Mouse (Mus musculus) cerebral cortex, adult 2 months (tissue): ENCODE data around the gene Tnfrsf9.

Source experiments
- WGBS: fragments of 180-500 bp; shearing (Covaris S2); methylation state at CpG from one replicate; pipeline ENCODE4 v1.1.7; 2018; 5-methylcytosine and 5-hydroxymethylcytosine counted together

Tnfrsf9 gene

GRCm38 (mm10) chr4:150914290-150914733 lies at the start of gene Tnfrsf9, which contains the start of gene Park7:
Gene Tnfrsf9, plus strand, starts transcription at chr4:150914562.
Gene Park7, minus strand, starts transcription at chr4:150914437.
- under 1% methylated on average over 48 of the region's 48 CpGs for WGBS

- 85% methylated on average over 11 of the region's 11 CpGs for WGBS
Observed at GRCm38 (mm10) chr4:150866069-150866468, 48.3 kb upstream of the Tnfrsf9 start.

- whole genome bisulfite sequencing, result 69% methylated on average over 12 of the region's 12 CpGs
Observed at GRCm38 (mm10) chr4:150866494-150866893, 47.9 kb upstream of the Tnfrsf9 start.

DNA sequence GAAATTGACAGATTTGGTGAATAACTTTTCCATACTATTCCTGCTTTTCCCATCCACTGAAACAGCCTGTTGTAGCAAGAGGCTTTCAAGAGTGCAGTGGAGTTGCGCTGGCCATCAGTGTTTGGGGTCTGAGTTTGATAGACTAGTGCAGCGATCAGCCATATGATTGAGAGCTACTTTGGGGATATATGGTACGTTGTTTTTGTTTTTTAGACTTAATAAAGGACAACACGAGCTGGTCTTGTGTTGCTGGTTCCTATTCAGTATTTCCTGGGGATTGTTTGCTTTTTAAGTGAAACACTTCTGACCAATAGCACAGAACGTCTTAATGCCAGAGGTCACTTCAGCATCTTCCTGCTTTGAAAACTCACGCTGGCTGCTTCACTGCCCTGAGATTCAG lies 46.2 kb upstream of the Tnfrsf9 start:
- 86% methylated on average over 6 of the region's 6 CpGs for WGBS

- 90% methylated on average over 2 of the region's 2 CpGs for WGBS
Observed at GRCm38 (mm10) chr4:150868859-150869258, 45.5 kb upstream of the Tnfrsf9 start.

- 53% methylated on average over 17 of the region's 17 CpGs for WGBS
Observed at GRCm38 (mm10) chr4:150869276-150870197, 44.8 kb upstream of the Tnfrsf9 start.

GRCm38 (mm10) chr4:150870963-150871391 lies 43.4 kb upstream of the Tnfrsf9 start:
- WGBS, result 91% methylated on average over 13 of the region's 13 CpGs

- WGBS, result 37% methylated on average over 10 of the region's 10 CpGs
Observed at GRCm38 (mm10) chr4:150871392-150872138, 42.8 kb upstream of the Tnfrsf9 start.

- WGBS, result 42% methylated on average over 9 of the region's 9 CpGs
Observed at GRCm38 (mm10) chr4:150872139-150872651, 42.2 kb upstream of the Tnfrsf9 start.

DNA sequence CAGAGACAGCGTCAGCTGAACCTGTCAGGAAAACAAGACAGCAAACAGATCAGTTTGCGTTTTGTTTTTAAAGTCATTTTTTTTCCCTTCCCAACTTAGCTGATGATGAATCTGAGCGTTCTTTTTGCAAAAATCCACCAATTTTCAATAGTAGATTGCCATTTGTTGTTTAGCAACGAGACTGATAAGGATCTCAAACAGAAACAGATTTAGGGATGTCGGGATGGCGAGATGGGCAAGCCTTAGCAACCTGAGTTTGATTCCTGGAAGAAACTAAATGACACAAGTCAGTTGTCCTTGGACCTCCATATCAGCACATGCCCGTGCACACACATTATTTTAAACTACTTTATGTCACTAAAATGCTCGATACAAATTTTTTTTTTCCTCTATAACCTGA lies 41.7 kb upstream of the Tnfrsf9 start:
- 77% methylated on average over 8 of the region's 8 CpGs for WGBS

GRCm38 (mm10) chr4:150874416-150874815 lies 39.9 kb upstream of the Tnfrsf9 start:
- 78% methylated on average over 4 of the region's 4 CpGs for WGBS

DNA sequence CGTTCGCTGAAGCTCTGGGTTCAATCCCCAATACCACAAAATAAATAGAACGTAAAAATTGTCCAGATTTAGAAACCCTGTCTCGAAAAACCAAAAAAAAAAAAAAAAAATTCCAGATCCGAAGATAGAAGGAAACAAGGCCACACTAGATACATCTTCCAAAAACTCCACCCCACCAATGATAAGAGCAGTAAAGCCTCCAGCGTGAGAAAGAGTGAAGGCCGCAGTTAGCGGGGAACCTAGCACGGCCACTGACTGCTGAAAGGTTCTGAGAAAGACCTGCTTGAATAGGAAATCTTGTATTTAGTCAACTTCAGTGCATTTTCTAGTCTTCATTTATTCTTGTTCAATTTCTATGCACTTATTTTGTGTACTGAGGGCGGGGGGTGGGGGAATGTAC lies 39.0 kb upstream of the Tnfrsf9 start:
- WGBS, result 79% methylated on average over 10 of the region's 10 CpGs

DNA sequence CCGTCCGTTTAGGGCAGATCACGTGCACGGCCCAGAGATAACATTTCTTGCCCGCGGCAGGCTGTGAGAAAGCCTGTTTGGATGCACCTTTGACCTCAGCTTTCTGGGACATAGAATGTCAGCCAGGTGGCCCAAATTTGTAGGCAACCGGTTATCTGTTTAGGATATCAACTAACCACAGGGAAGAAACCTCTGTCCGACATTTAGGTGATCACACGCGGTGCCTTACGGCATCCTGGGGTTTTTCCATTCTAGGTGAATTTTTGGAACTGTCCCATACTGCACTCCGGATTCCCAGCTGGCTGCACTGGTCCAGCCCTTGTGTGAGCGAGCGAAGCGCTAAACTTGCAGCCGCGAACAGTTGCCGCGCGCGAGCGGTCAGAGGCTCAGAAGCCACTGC lies 34.7 kb upstream of the Tnfrsf9 start:
- WGBS, result 94% methylated on average over 22 of the region's 22 CpGs

DNA sequence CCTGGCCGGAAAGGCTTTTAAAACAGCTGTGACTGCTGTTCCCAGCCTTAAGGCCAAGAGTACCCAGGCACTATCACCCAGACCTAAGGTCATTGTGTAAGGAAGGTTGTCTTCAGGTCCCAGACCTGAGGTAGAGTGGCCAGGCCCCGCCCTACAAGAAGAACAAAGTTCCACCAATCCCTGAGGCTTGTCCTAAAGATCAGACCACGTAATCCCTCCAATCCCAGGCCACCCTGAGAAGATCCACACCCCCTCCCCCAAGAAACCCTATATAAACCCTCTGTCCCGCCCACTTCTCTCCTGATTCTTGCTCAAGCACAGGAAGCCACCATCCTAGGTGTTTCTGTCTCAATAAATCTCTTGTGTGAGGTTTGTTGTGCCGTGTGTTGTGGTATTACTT lies 34.0 kb upstream of the Tnfrsf9 start:
- 91% methylated on average over 5 of the region's 5 CpGs for WGBS

- 90% methylated on average over 5 of the region's 5 CpGs for WGBS
Observed at GRCm38 (mm10) chr4:150882632-150883031, 31.7 kb upstream of the Tnfrsf9 start.

DNA sequence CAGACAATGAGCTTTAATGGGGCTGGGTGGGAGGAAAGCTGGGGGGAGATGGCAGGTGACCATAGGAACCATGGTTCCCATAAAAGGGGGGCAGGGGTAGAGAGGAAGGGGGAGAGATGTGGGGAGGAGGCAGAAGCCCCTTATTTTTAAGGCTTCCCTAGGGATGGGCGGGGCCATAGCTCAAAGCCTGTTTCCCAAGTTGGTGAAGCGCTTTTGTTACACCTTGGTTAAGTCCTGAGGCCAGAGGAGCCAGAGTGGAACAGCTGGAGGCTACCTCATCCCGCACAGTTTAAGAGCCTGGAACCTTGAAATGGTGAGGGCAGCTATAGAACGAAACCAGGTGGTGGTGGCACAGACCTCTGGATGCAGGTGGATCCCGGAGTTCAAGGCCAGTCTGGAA lies 26.5 kb upstream of the Tnfrsf9 start:
- WGBS, result 95% methylated on average over 5 of the region's 5 CpGs

GRCm38 (mm10) chr4:150888492-150888891 lies 25.9 kb upstream of the Tnfrsf9 start:
- 90% methylated on average over 4 of the region's 4 CpGs for WGBS

DNA sequence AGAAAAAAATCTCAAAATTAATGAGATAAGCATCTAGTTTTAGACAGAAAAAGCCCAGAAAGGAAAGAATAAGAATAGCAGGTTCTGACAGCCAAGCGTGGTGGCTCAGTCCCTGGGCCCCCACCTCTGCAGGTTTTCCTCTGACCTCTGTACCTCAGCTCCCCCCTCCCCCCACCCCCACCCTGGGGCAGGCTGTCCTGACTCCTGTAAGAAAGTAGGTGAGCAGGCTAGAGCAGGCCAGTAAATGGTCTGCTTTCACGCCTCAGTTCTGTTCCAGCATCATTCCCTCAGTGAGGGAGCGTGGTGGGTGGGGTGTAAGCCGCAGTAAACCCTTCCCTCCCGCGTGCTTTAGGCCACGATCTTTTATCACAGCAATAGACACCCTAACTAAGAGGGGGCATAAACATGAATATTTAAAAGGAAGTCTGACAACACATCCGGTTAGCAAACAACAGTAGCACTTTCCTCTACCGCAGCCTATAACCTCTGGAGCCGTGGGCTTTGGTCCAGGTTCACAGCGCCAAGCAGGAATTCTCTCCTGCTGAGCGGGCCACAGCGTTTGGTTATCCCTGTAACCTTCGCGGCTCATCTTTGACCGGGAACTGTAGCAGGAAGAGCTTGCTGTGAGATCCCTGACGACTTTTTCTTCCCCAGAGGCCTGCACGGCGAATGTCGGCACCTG lies 24.9 kb upstream of the Tnfrsf9 start:
- 42% methylated on average over 20 of the region's 20 CpGs for WGBS

DNA sequence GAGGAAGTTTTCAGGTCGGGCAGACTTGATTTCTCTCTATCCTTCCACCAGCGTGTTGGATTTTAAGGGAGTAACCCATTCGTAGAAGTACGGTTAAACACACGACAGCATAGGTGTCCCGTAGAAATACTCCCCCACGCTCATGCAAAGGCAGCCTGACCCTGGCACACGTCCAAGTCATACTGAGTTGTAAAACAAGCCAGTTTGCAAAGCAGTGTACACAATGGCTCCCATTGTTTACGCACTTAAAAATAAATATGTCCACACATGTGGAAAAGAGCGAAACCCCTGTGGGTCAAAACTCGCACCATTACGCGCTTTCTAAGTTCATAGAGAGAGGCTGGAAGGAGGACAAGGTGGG lies 24.4 kb upstream of the Tnfrsf9 start:
- WGBS, result 51% methylated on average over 13 of the region's 13 CpGs

DNA sequence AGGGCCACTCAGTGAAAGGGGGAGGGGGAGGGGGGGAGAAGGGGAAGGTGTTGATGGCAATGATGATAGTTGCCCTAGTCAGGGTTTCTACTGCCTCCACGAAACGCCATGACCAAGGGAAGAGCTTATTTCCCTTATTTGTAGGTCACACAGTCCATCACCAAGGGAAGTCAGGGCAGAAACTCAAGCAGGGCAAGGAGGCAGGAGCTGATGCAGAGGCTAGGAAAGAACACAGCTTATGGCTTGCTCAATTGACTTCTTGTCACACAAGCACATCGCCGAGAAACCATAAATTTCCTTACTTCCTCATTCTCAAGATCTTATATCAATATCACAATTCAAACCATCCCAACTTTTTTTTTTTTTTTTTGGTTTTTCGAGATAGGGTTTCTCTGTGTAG lies 23.1 kb upstream of the Tnfrsf9 start:
- WGBS, result 89% methylated on average over 5 of the region's 5 CpGs

DNA sequence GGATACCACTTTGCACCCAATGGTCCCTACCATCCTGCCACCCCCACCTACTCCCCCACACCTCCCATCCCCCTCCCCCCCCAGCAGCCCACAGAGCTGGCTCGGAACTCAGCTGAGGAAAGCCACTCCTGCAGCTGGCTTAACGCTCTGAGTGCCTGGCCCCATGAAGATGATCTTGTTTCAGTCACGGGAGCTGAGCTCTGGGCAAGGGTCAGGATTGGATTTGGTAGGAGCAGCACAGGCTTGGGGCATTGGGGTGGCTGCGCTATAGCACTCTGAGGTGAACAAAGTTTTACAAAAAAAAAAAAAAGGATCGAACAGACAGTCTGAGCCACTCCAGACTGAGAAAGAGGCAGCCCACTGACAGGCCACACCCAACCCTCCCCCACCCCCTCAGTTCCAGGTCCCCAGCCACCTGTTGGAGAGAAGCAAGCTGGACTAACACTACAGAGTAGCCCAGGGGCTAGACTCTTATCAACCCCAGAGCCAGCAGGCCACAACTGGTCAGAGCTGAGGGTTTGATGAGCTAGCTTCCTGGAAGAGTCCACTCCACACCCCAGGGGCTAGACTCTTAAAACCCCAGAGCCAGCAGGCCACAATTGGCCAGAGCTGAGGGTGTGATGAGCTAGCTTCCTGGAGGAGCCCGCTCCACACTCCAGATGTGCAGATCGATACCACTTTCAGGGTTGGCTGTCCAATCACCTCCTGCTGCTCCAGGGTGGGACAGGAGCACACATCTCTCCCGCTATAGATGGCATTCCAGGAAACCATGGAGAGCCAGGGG lies 19.5 kb upstream of the Tnfrsf9 start:
- WGBS, result 79% methylated on average over 8 of the region's 8 CpGs
